Comparison of ENCODE assay signal across 24 mouse cellular contexts in genomic region chr4:143100157-143100556, GRCm38 (mm10).
"Had no signal": no experiment of that assay in that cellular context is flagged by ENCODE, and none has a peak within 500 bp of the region (broad histone marks: within the 10 kb centered on the region; RNA-seq: fewer than 3 reads in every experiment).

No protein-coding gene starts in this region.

- H3K27ac ChIP-seq: gastrocnemius, adult 2 months; heart, embryonic 10.5 days; hindbrain, embryonic 10.5 days; hindbrain, embryonic 12.5 days; hindbrain, embryonic 14.5 days; intestine, embryonic 15.5 days; kidney, embryonic 15.5 days; layer of hippocampus, adult 2 months; limb, embryonic 13.5 days; limb, embryonic 15.5 days; liver, embryonic 12.5 days; liver, embryonic 14.5 days had no signal

- H3K4me3 ChIP-seq: gastrocnemius, adult 2 months; heart, embryonic 10.5 days; heart, embryonic 12.5 days; hindbrain, embryonic 10.5 days; hindbrain, embryonic 12.5 days; intestine, embryonic 15.5 days; kidney, embryonic 15.5 days; layer of hippocampus, adult 2 months; limb, embryonic 13.5 days; limb, embryonic 15.5 days; liver, embryonic 12.5 days had no signal

- DNase-seq: gastrocnemius, adult 2 months; gastrocnemius, postnatal 10 days; gastrocnemius, postnatal 25 days; heart, adult 18-20 months; heart, postnatal 36 days; kidney, adult 2 months; kidney, adult 9 months; kidney, postnatal 10 days; kidney, postnatal 25 days; layer of hippocampus, adult 9-11 months; layer of hippocampus, postnatal 36 days; left cerebral cortex, postnatal 4 days had no signal

- H3K4me1 ChIP-seq: hindbrain, embryonic 12.5 days; intestine, embryonic 15.5 days; liver, embryonic 12.5 days had no signal
